Mouse (Mus musculus) CH12.LX (cell line): ENCODE measurements around the gene Prkcq.

Experiments used
- CTCF ChIP-seq, 2 experiments: IDR thresholded peaks in 1 of 2; conservative IDR thresholded peaks in 1 of 2; 2 replicates each; pipeline ENCODE4 v1.5.1; 2011 to 2012; ENCODE audit warnings: low read depth in 2 of 2, low read length in 2 of 2, improper control_type of control experiment in 1 of 2, inconsistent platforms in 1 of 2, mild to moderate bottlenecking in 1 of 2, moderate library complexity in 1 of 2
- POLR2A ChIP-seq: IDR thresholded peaks from 2 replicates; pipeline ENCODE4 v1.6.1; 2011; ENCODE audit warnings: low read depth, mild to moderate bottlenecking, improper control_type of control experiment, low read length

- TF ChIP-seq CTCF (conservative IDR thresholded peaks at IDR 0.05 in 1 of 2, IDR thresholded peaks at IDR 0.05 in 1 of 2; ENCODE audit: low read depth in 2 of 2, low read length in 2 of 2) (no peak), POLR2A (no peak)
Observed at GRCm38 (mm10) chr2:11208263-11208662, 36.4 kb downstream of the Prkcq start.
